Mouse (Mus musculus): ENCODE measurements at regions not wholly inside any gene's neighbourhood (a gene's known extent, or its start where the extent isn't known, plus 50 kb on each side); places are given as distances from the start of the nearest gene placed in this dataset.
"Not testable (repeated sequence)": the region's sequence is repeated elsewhere in the genome, so short reads cannot be mapped to it uniquely, and the experiment has no call there.

GRCm38 (mm10) chr12:54519370-54519769 lies 137.0 kb downstream of the Sptssa start:
- DNase-seq (ENCODE audit: low read depth, low spot score), result no peak

DNA sequence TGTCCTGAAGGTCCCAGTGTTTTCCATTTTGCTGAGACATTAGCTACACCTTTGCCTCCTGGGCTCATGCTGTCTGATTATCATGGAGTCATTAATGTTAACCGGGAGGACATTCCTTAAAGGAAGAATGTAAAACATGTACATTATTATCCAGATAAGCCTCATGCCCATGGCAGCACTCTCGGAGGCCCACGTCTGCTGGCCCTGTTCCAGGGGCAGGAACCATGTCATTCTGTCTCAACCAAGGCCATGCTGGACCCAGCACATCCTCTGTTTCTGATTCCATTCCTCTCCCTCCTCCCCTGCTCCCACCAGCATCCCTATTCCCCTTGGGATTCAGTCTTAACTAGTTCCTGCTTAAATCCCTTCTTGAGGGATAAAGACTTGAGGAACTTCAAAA lies 139.1 kb downstream of the Sptssa start:
- DNase-seq (ENCODE audit: low read depth, low spot score), result no peak

DNA sequence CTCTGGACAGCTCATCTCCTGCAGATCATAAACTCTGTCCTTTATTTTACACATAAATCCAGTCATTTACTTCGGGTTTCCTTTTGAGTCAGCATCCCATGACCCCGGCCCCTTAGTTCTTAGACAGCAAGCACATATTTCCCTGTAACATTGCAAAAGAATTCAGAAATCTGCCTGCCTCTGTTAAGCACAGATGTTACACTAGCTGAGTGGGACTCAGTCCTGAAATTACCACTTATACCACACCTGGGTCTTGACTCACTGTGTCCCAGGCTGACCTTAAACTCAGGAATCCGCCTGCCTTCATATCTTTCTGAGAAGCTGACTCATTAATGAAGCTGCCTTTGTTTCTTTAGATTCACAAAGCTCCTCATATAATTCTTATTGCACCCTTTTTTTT lies 139.9 kb downstream of the Sptssa start:
- DNase-seq (ENCODE audit: low read depth, low spot score), result peak; percentile 58

GRCm38 (mm10) chr12:54516039-54516438 lies 140.3 kb downstream of the Sptssa start:
- not testable (repeated sequence) for DNase-seq (ENCODE audit: low read depth, low spot score)

DNA sequence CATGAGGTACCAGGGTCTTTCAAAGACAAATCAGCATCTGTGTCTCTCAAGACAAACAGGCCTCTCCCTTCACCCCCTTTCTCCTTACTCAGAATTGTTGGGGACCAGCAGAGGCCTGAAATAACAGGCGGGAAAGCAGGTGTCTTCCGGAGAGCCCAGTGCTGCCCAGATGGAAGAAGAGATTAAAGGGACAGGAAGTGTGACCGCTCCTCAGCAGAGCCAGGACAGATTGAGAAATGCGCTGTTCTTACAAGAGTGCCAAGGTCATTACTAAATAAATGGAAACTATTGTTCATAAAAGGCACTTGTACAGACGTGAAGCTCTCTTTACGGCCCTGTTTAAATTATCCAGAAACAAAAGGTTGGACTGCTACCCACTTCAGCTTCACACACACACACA lies 146.5 kb downstream of the Sptssa start:
- no peak for DNase-seq (ENCODE audit: low read depth, low spot score)

GRCm38 (mm10) chr12:54502775-54503174 lies 153.6 kb downstream of the Sptssa start:
- no peak for DNase-seq (ENCODE audit: low read depth, low spot score)

GRCm38 (mm10) chr12:54499963-54500362 lies 156.4 kb downstream of the Sptssa start:
- DNase-seq (ENCODE audit: low read depth, low spot score), result no peak

- DNase-seq (ENCODE audit: low read depth, low spot score), result peak; percentile 87
Measured at GRCm38 (mm10) chr12:54495701-54496374, 160.5 kb downstream of the Sptssa start.

DNA sequence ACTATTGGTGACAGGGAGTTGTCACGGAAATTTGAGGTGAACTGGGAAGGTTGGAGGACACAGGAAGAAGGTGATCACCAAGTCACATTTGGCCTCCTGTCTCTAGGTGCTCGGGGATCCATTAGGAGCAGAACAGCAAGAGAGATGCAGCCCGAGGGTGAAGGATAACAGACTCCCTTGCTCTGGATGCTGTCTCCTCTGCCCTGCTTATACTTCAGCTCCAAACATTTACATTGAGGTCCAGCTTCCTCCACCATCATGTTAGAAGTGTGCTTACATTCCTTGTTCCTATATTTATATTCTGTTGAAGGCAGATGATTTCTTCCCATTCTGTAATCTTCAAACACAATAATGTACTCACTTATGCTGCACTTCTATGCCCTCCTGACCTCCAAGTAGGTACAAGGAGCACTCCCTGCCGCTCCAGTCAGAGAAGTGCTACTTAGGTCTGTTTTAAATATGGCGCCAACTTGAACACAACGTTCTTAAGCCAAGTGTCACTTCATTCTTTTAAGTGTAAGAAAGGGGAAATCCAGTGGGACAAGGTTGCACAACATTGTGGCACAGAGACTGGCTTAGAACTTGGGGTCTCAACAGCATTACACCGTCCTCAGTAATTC lies 161.5 kb downstream of the Sptssa start:
- no peak for DNase-seq (ENCODE audit: low read depth, low spot score)

DNA sequence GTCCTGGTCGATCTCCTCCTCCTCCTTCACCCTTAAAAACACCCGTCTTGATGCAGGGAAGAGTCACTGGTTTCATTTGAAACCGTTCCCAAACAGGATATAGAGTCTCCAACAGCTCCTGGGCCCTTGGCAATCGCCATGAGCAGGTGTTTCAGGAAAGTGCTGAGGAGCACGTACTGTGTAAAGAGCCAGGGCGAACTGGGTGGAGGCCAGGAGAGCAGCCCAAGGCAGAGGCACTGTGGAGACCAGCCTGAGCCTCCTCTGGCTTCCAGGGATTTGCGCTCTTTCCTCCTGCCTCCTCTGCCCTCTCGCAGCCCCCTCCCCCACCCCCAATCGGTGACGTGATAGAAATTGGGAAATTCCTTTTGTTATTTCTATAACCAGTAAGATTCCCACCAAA lies 163.6 kb downstream of the Sptssa start:
- no peak for DNase-seq (ENCODE audit: low read depth, low spot score)

DNA sequence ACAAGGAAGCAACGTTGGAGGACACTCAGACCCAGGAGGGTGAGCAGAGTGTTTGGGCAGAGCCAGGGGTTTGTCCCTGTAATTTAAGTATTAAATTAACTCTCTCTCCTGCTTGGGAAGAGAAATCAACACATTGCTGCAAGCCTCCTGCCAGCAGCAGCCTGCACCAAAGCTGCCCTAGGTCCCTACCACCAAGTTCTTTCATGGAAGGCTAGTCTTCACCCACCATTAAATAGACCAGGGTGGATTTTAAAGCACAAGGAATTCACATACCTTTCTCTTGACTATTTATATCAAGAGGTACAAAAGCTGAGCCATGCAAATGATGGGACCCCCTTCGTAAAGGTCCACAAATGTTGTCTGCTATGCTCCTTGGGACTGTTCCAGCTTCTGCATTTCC lies 165.9 kb downstream of the Sptssa start:
- DNase-seq (ENCODE audit: low read depth, low spot score), result no peak

DNA sequence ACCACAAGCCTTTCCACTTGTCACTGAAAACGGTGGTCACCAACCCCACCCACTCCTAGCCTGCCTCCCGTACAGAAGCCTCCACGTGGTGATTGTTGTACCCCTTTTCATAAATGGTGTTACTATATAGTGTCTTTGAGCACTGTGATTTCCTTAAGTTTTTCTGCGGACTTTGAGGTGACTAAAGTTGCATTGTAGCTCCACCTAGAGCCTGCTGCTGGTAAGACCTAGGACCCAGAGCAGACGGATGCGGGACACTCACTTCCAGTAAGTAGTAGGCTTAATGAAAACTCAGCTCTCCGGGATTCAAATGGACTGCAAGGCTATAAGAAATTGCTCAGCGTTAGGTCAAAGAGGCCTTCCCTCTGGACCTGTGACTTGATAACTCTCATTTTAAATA lies 166.7 kb downstream of the Sptssa start:
- DNase-seq (ENCODE audit: low read depth, low spot score), result peak; percentile 68

DNA sequence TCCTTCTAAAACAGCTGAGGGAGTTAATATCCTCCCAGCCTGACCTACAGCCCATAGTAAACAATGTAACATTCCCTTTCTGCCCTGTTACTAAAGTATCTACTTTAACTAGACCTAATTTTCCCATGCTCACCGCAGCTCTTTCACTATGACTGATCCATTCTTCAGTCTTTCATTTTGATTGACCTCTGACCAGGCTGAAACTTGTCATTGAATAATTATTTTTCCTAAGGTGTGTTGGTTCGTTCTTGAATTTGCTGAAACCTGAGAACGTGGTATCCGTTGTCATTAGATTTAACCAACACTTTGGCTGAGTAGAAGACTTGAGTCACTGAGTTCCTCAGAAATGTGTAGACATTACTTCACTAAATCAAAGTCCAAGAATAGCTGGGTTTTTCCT lies 168.7 kb downstream of the Sptssa start:
- DNase-seq (ENCODE audit: low read depth, low spot score), result no peak

GRCm38 (mm10) chr12:54482020-54482419 lies 174.4 kb downstream of the Sptssa start:
- DNase-seq (ENCODE audit: low read depth, low spot score), result peak; percentile 26

GRCm38 (mm10) chr12:54479841-54480240 lies 176.5 kb downstream of the Sptssa start:
- DNase-seq (ENCODE audit: low read depth, low spot score), result no peak

DNA sequence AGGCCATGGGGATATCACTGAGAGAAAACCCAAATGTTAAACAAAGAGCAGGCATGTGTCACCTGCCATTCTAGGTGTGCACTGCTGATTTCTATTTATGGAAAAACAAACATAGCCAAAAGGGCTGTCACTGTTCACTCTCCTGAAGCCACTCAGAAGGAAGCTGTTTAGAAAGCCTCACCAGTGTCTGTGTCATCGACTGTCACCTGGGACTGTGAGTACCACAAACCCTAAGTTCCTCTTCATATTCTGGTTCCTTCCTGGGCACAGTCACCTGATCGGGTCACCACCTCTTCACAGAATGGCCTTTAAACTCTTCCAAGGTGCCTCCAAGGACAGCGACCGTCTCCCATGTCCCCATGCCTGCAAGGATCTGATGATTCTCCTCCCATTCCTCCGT lies 183.5 kb downstream of the Sptssa start:
- DNase-seq (ENCODE audit: low read depth, low spot score), result no peak

DNA sequence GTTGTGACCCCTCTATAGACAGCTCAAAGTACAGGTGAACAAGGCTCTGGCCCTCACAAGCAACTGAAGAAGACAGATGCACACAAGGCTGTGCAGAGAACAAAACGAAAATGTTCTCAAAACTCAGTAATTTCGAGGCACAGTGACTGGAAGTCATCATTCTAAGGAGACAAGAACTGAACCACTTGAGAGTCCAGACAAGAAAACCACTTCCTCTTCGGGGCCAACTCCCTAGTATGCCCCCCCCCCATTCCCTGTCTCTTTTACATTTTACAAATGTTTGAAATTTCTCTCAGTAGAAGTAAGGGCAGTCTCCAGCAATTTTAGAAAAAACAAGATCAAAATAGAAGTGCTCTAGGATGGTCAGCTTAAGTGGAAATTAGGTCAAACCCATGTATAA lies 184.0 kb downstream of the Sptssa start:
- DNase-seq (ENCODE audit: low read depth, low spot score), result no peak

DNA sequence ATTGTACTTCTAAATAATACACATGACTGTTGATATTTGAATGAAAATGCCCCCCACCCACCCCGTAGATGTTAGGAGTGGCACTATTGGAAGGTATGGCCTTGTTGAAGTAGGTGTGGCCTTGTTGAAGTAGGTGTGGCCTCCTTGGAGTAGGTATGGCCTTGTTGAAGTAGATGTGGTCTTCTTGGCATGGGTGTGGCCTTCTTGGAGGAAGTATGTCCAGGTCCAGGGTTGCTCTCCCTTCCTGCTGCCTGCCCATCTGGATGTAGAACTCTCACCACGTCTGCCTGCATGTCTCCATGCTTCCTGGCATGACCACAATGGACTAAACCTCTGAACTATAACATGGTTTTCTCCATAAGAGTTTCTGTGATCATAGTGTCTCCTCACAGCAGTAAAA lies 188.7 kb downstream of the Sptssa start:
- no peak for DNase-seq (ENCODE audit: low read depth, low spot score)

DNA sequence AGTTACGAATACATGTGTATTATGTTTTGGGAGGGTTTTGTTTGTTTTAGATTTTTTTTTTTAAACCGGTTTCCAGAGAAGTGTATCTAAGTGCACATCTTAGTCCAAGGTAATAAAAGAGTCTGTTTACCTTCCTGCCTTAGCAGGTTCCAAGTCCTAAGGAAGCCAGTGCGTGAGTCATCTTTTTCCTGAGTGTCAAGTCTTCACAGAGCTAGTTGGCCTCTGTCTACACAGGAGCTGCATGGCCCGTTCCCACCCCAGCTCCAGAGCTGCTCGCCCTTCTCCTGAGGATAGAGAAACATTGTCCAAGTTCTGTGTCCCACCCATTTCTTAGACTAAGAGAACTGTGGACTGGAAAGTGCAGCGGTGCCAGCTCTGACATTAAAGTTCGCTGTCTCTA lies 192.6 kb downstream of the Sptssa start:
- DNase-seq (ENCODE audit: low read depth, low spot score), result no peak

GRCm38 (mm10) chr12:54461411-54461810 lies 195.0 kb downstream of the Sptssa start:
- DNase-seq (ENCODE audit: low read depth, low spot score), result no peak

- DNase-seq (ENCODE audit: low read depth, low spot score), result no peak
Measured at GRCm38 (mm10) chr12:54460135-54460523, 196.2 kb downstream of the Sptssa start.

- DNase-seq (ENCODE audit: low read depth, low spot score), result no peak
Measured at GRCm38 (mm10) chr12:54459462-54460134, 196.8 kb downstream of the Sptssa start.

DNA sequence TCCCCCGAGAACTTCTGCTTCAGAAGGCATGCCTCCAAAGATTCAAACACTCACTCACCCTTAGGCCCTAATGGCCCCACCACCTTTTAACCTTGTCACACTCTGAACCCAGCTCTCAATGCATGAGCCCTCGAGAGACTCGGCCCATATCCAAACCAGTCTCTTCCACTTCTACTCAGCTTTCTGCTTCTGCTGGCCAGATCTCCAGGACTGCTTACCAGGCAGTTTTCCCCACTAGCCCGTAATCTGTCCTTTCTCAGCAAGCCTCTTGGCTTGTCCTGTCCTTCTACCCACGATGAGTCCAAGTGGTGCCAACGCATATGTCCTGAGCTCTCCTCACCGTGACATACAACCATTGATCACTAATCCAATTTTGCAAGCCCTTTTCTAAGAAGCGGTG lies 199.6 kb downstream of the Sptssa start:
- no peak for DNase-seq (ENCODE audit: low read depth, low spot score)
